Mouse (Mus musculus) myocyte (in vitro differentiated cells): ENCODE results near the gene Igfbp4.

Experiments used
- MAX ChIP-seq: IDR thresholded peaks from one replicate; pipeline ENCODE4 v1.6.1; 2011; ENCODE audit warnings: low read depth, mild to moderate bottlenecking, control low read depth
- POLR2A ChIP-seq: IDR thresholded peaks from one replicate; pipeline ENCODE4 v1.6.1; 2011; ENCODE audit warnings: low read depth, mild to moderate bottlenecking, control low read depth, moderate library complexity; ENCODE audit not compliant: insufficient read length
- TCF3 ChIP-seq: IDR thresholded peaks from one replicate; pipeline ENCODE4 v1.6.1; 2011; ENCODE audit warnings: low read depth, control low read depth; ENCODE audit not compliant: insufficient read length
- USF1 ChIP-seq: IDR thresholded peaks from one replicate; pipeline ENCODE4 v1.6.1; 2011; ENCODE audit warnings: low read depth, mild to moderate bottlenecking, control low read depth, moderate library complexity

DNA sequence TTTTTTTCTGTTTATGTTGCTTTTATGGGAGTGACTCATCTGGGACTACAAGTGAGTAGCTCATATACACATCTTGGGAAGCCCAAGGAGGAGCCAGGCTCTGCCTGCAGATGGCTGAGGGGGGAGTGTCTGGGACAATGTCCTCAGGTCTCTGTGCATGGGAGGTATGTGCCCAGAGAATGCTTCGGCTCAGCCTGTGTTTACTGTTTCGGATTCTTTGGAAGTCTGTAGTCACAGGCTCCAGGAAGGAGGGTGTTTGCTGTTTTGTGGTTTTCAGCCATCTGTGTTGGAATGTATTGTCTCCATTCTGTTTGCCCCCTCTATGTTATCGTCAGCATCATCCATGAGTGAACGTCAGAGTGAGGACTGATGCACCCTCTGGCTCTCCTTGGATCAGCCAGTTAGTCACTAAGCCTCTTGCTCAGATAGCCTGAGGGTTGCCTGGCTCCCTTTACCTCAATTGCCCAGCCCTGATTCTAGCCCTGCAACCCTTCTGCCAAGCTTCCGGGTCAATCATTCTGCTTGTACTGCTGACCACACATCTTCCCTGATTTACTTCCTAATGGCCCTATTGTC, 35.8 kb downstream of the Igfbp4 start:
- TF ChIP-seq POLR2A (no peak), USF1 (no peak), TCF3 (no peak), MAX (no peak)
